Mouse (Mus musculus): ENCODE measurements around the gene Phospho1. TPM values are rescaled to one million over a fixed set of nuclear protein-coding genes. Genes with fewer than 3 reads are reported as not detected.

Phospho1 gene
- polyA plus RNA-seq, 1 experiment from 2014 or later: 14.9 TPM

DNA sequence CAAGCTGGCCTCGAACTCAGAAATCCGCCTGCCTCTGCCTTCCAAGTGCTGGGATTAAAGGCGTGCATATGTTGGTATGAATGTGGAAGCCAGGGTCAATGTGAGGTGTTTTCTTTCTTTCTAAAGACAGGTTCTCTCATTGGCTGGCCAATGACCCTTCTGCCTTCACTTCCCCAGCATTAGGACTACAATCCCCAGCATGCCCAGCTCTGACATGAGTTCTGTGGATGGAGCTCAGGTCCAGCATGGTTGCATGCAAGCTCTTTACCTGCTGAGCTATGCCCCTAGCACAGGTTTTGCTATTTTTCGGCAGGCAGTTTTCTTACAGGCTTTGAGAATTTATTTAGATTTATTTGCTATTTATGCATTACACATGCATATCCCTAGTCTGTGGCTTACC is 33.0 kb downstream of the Phospho1 start:
- H3K4me2 ChIP-seq (ENCODE audit: low read depth, low read length): peak overlapping the region; percentile 75; the same call in 1 of the 2 replicates

GRCm38 (mm10) chr11:95857716-95858527 is 33.6 kb downstream of the Phospho1 start:
- H3K36me3 ChIP-seq (ENCODE audit: control insufficient read depth, insufficient read depth, low read length): no peaks in the 10 kb centered on the region
- ATAC-seq (ENCODE audit: low read depth): peak; percentile 28
- DNase-seq (ENCODE audit: low spot score): peak; percentile 62

More for the DNA sequence above, 33.0 kb downstream of the Phospho1 start:
- Histone ChIP-seq H3K27me3 (replicated peaks; ENCODE audit: control insufficient read depth, insufficient read depth, low read length) (no peaks in the 10 kb centered on the region), H3K36me3 (ENCODE audit: control insufficient read depth, insufficient read depth, low read length) (no peaks in the 10 kb centered on the region), H3K4me1 (ENCODE audit: control insufficient read depth, insufficient read depth, low read length) (peaks cover 6% of the 10 kb centered on the region), H3K27ac (replicated peaks; ENCODE audit: low read depth, low read length) (no peak overlapping the region), H3K9ac (ENCODE audit: low read depth, low read length) (no peak overlapping the region), H3K4me3 (ENCODE audit: low read depth, low read length) (no peak overlapping the region), H3K9me3 (ENCODE audit: control insufficient read depth, low read length) (no peaks in the 10 kb centered on the region)
- ATAC-seq (ENCODE audit: low read depth) (no peak), DNase-seq (ENCODE audit: low spot score) (no peak)
- 69% methylated on average over 4 of the region's 4 CpGs for WGBS

GRCm38 (mm10) chr11:95858528-95859467 is 34.5 kb downstream of the Phospho1 start:
- Histone ChIP-seq H3K36me3 (ENCODE audit: control insufficient read depth, insufficient read depth, low read length) (no peaks in the 10 kb centered on the region), H3K27ac (replicated peaks; ENCODE audit: low read depth, low read length) (peak overlapping the region; percentile 95), H3K9ac (ENCODE audit: low read depth, low read length) (peak overlapping the region; percentile 71), H3K27me3 (replicated peaks; ENCODE audit: control insufficient read depth, insufficient read depth, low read length) (no peaks in the 10 kb centered on the region), H3K9me3 (ENCODE audit: control insufficient read depth, low read length) (no peaks in the 10 kb centered on the region), H3K4me3 (ENCODE audit: low read depth, low read length) (peak overlapping the region; percentile 80), H3K4me1 (ENCODE audit: control insufficient read depth, insufficient read depth, low read length) (peaks cover 6% of the 10 kb centered on the region), H3K4me2 (ENCODE audit: low read depth, low read length) (peak overlapping the region; percentile 75)
- ATAC-seq (ENCODE audit: low read depth) (peak; percentile 99), DNase-seq (ENCODE audit: low spot score) (peak; percentile 99)
- under 1% methylated on average over 53 of the region's 58 CpGs for WGBS

More at GRCm38 (mm10) chr11:95857716-95858527, 33.6 kb downstream of the Phospho1 start:
- no peaks in the 10 kb centered on the region for H3K27me3 ChIP-seq (replicated peaks; ENCODE audit: control insufficient read depth, insufficient read depth, low read length)
- H3K27ac ChIP-seq (replicated peaks; ENCODE audit: low read depth, low read length): peak overlapping the region; percentile 95
- H3K9me3 ChIP-seq (ENCODE audit: control insufficient read depth, low read length): no peaks in the 10 kb centered on the region
- WGBS: 20% methylated on average over 21 of the region's 21 CpGs
- H3K9ac ChIP-seq (ENCODE audit: low read depth, low read length): peak overlapping the region; percentile 69
- peak overlapping the region; percentile 75 for H3K4me2 ChIP-seq (ENCODE audit: low read depth, low read length)
- peak overlapping the region; percentile 80 for H3K4me3 ChIP-seq (ENCODE audit: low read depth, low read length)
- peaks cover 6% of the 10 kb centered on the region for H3K4me1 ChIP-seq (ENCODE audit: control insufficient read depth, insufficient read depth, low read length)

- Histone ChIP-seq H3K4me1 (ENCODE audit: control insufficient read depth, insufficient read depth, low read length) (peaks cover 6% of the 10 kb centered on the region), H3K4me2 (ENCODE audit: low read depth, low read length) (peak overlapping the region; percentile 75), H3K27ac (replicated peaks; ENCODE audit: low read depth, low read length) (peak overlapping the region; percentile 95), H3K27me3 (replicated peaks; ENCODE audit: control insufficient read depth, insufficient read depth, low read length) (no peaks in the 10 kb centered on the region), H3K9ac (ENCODE audit: low read depth, low read length) (peak overlapping the region; percentile 71), H3K9me3 (ENCODE audit: control insufficient read depth, low read length) (no peaks in the 10 kb centered on the region), H3K36me3 (ENCODE audit: control insufficient read depth, insufficient read depth, low read length) (no peaks in the 10 kb centered on the region), H3K4me3 (ENCODE audit: low read depth, low read length) (peak overlapping the region; percentile 80)
- under 1% methylated on average over 29 of the region's 35 CpGs for WGBS
- ATAC-seq (ENCODE audit: low read depth) (peak; percentile 42), DNase-seq (ENCODE audit: low spot score) (peak; percentile 87)
Measured at GRCm38 (mm10) chr11:95859468-95859855, 35.2 kb downstream of the Phospho1 start.

DNA sequence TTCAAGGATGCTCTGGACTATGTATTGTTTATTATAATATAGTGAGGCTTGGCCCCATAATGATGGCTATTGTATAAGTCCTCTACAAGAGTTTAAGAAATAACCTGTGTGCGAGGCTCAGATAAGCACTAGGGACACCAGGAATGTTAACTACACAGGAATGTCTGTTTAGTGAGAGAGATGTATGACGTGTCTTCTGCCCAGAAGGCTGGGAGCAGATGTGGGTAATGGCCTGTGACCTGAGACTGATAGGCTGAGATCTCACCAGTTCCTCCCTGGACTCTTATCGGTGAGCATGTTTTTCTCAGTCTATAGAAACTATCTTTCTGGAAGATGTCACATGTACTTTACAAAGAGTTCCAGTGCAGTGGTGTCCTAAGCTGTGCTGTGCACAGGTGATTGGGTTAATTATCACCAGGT is 35.8 kb downstream of the Phospho1 start:
- Histone ChIP-seq H3K27ac (replicated peaks; ENCODE audit: low read depth, low read length) (no peak overlapping the region), H3K4me1 (ENCODE audit: control insufficient read depth, insufficient read depth, low read length) (peaks cover 6% of the 10 kb centered on the region), H3K9ac (ENCODE audit: low read depth, low read length) (peak overlapping the region; percentile 71), H3K27me3 (replicated peaks; ENCODE audit: control insufficient read depth, insufficient read depth, low read length) (no peaks in the 10 kb centered on the region), H3K36me3 (ENCODE audit: control insufficient read depth, insufficient read depth, low read length) (no peaks in the 10 kb centered on the region), H3K4me3 (ENCODE audit: low read depth, low read length) (peak overlapping the region; percentile 80), H3K9me3 (ENCODE audit: control insufficient read depth, low read length) (no peaks in the 10 kb centered on the region), H3K4me2 (ENCODE audit: low read depth, low read length) (peak overlapping the region; percentile 75)
- DNase-seq (ENCODE audit: low spot score): no peak
- WGBS: 24% methylated on average over 3 of the region's 3 CpGs
- ATAC-seq (ENCODE audit: low read depth): no peak

DNA sequence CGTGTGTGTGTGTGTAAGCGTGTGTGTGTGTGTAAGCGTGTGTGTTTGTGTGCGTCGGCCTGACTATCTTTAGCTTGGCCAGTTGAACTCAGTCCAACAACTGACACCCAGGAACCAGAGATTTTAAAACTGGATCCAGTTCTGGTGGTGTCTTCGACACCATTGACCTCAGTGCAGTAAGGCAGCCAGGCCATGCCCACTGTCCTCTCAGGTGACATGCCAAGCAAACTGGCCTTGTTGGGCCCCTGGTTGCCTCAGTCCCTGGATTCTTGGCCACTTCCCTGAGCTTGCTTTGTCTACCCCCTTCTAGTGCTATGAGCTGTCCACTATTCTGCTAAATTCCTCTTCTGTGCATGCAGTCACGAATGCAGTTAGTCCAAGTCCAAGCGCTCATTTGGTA is 37.1 kb downstream of the Phospho1 start:
- H3K9ac ChIP-seq (ENCODE audit: low read depth, low read length): no peak overlapping the region
- DNase-seq (ENCODE audit: low spot score) (no peak), ATAC-seq (ENCODE audit: low read depth) (no peak)
- no peak overlapping the region for H3K4me3 ChIP-seq (ENCODE audit: low read depth, low read length)
- H3K4me2 ChIP-seq (ENCODE audit: low read depth, low read length): no peak overlapping the region
- 96% methylated on average over 8 of the region's 8 CpGs for WGBS
- H3K4me1 ChIP-seq (ENCODE audit: control insufficient read depth, insufficient read depth, low read length): peaks cover 6% of the 10 kb centered on the region
- H3K27ac ChIP-seq (replicated peaks; ENCODE audit: low read depth, low read length): no peak overlapping the region
- H3K36me3 ChIP-seq (ENCODE audit: control insufficient read depth, insufficient read depth, low read length): no peaks in the 10 kb centered on the region
- no peaks in the 10 kb centered on the region for H3K27me3 ChIP-seq (replicated peaks; ENCODE audit: control insufficient read depth, insufficient read depth, low read length)
- H3K9me3 ChIP-seq (ENCODE audit: control insufficient read depth, low read length): no peaks in the 10 kb centered on the region

- no peak overlapping the region for H3K9ac ChIP-seq (ENCODE audit: low read depth, low read length)
- H3K4me1 ChIP-seq (ENCODE audit: control insufficient read depth, insufficient read depth, low read length): no peaks in the 10 kb centered on the region
- no peak overlapping the region for H3K4me2 ChIP-seq (ENCODE audit: low read depth, low read length)
- H3K4me3 ChIP-seq (ENCODE audit: low read depth, low read length): no peak overlapping the region
- H3K36me3 ChIP-seq (ENCODE audit: control insufficient read depth, insufficient read depth, low read length): no peaks in the 10 kb centered on the region
- no peak for ATAC-seq (ENCODE audit: low read depth)
- WGBS: 77% methylated on average over 4 of the region's 4 CpGs
- H3K27ac ChIP-seq (replicated peaks; ENCODE audit: low read depth, low read length): no peak overlapping the region
- DNase-seq (ENCODE audit: low spot score): no peak
- no peaks in the 10 kb centered on the region for H3K9me3 ChIP-seq (ENCODE audit: control insufficient read depth, low read length)
- no peaks in the 10 kb centered on the region for H3K27me3 ChIP-seq (replicated peaks; ENCODE audit: control insufficient read depth, insufficient read depth, low read length)
Measured at GRCm38 (mm10) chr11:95869442-95869841, 45.1 kb downstream of the Phospho1 start.

DNA sequence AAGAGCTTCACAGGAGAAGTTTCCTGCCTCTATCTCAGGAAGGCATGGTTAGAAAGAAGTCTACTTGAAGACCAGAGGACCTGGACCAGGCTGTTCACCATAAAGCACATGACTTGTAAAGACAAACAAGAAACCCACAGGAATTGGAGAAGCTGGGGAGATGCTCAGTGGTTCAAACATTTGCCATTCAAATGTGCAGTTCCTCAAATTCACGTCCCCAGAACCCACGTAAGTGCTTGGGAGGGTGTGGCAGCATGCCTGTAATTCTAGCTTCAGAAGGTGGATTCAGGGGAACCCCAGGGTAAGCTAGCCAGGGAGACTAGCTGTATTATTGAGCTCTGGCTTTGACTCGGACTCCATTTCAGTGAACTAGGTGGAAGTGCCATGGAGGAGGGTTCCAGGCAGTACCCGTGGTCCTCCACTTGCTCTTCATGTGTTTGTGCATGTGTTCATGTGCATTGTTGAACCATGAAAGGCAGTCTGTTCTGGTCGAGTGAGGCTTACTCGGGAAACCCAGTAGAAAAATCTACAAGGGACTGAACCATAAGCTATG is 45.7 kb downstream of the Phospho1 start:
- Histone ChIP-seq H3K27me3 (replicated peaks; ENCODE audit: control insufficient read depth, insufficient read depth, low read length) (no peaks in the 10 kb centered on the region), H3K36me3 (ENCODE audit: control insufficient read depth, insufficient read depth, low read length) (no peaks in the 10 kb centered on the region), H3K4me3 (ENCODE audit: low read depth, low read length) (no peak overlapping the region), H3K4me2 (ENCODE audit: low read depth, low read length) (no peak overlapping the region), H3K9me3 (ENCODE audit: control insufficient read depth, low read length) (no peaks in the 10 kb centered on the region), H3K4me1 (ENCODE audit: control insufficient read depth, insufficient read depth, low read length) (no peaks in the 10 kb centered on the region), H3K27ac (replicated peaks; ENCODE audit: low read depth, low read length) (no peak overlapping the region), H3K9ac (ENCODE audit: low read depth, low read length) (no peak overlapping the region)
- WGBS: 60% methylated on average over 6 of the region's 6 CpGs
- no peak for ATAC-seq (ENCODE audit: low read depth)
- DNase-seq (ENCODE audit: low spot score): no peak
